Mouse (Mus musculus) limb, embryonic 10.5 days (tissue): ENCODE results near the gene Rcc2. TPM values are rescaled to one million over a fixed set of nuclear protein-coding genes. Genes with fewer than 3 reads are reported as not detected.

ENCODE experiments used
- DNase-seq: peaks from one replicate; pipeline ENCODE4 v3.0.0-alpha.2; 2017; ENCODE audit warnings: low spot score
- H3K27ac ChIP-seq: fragments of 300-500 bp; sonication (generic); 2 replicates; pipeline ENCODE4 v1.5.1; 2016; ENCODE audit warnings: mild to moderate bottlenecking
- H3K27me3 ChIP-seq: fragments of 300-500 bp; sonication (generic); 2 replicates; pipeline ENCODE4 v1.6.1; 2016; ENCODE audit warnings: low read depth, mild to moderate bottlenecking; ENCODE audit not compliant: poor library complexity, severe bottlenecking
- H3K36me3 ChIP-seq: fragments of 300-500 bp; sonication (generic); 2 replicates; pipeline ENCODE4 v1.6.1; 2016; ENCODE audit warnings: mild to moderate bottlenecking, moderate library complexity
- H3K4me1 ChIP-seq: fragments of 300-500 bp; sonication (generic); 2 replicates; pipeline ENCODE4 v1.6.1; 2016
- H3K4me3 ChIP-seq: fragments of 300-500 bp; sonication (generic); 2 replicates; pipeline ENCODE4 v1.5.1; 2016; ENCODE audit warnings: mild to moderate bottlenecking, moderate library complexity
- H3K9me3 ChIP-seq: fragments of 300-500 bp; sonication (generic); replicated peaks from 2 replicates; pipeline ENCODE4 v1.6.1; 2016; ENCODE audit warnings: mild to moderate bottlenecking
- WGBS: fragments of 180-500 bp; shearing (Covaris S2); methylation state at CpG from one replicate; pipeline ENCODE4 v1.1.7; 2016; 5-methylcytosine and 5-hydroxymethylcytosine counted together
- polyA plus RNA-seq: library from polyadenylated mRNA; unstranded; fragments of >200 nt; fragmentation: Nextera tagmentation; extraction: Ambion mirVana; gene quantifications from 2 replicates; pipeline ENCODE4 v1.2.1, GENCODE M21; 2016

The Rcc2 gene
- polyA plus RNA-seq, 1 experiment from 2014 or later = 70.6 TPM

DNA sequence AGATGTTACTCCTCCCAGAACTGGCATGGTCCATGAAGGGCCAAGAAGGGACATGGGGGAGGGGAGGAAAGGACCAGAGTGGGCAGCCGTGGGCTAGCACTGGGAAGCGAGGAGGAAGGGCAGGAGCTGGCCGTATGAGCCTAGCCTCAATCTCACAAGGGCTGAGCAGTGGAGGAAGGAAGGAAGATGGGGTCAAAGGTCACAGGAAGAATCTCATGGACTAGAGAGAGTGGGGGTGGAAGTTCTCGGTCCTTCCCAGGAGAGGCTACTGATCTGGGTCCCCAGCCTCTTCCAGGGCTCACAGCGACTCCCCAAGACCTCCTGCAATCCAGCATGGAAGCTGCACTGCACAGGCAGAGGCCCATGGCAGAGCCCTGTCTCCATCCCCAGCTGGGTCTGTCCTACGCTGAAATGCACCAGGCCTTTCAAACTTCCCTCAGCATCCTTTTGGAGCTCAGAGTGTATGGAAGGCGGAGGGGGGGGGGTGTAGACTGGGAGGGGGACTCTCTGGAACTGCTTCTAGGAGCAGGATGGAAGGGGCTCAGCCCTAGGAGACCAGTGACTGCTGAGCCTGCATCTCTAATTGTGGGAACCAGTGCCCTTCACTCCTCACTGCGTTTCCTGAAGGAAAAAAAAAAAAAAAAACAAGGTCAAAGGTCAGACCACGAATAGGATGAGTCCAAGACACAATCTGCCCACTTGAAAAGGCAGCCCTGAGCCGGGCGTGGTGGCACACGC is 26.6 kb upstream of the Rcc2 start:
- WGBS = 57% methylated on average over 12 of the region's 12 CpGs
- Histone ChIP-seq H3K27me3 (no peaks in the 10 kb centered on the region), H3K9me3 (no peaks in the 10 kb centered on the region), H3K36me3 (no peaks in the 10 kb centered on the region), H3K4me3 (no peak overlapping the region), H3K4me1 (peaks cover 15% of the 10 kb centered on the region), H3K27ac (peak overlapping the region; percentile 54)
- no peak for DNase-seq

DNA sequence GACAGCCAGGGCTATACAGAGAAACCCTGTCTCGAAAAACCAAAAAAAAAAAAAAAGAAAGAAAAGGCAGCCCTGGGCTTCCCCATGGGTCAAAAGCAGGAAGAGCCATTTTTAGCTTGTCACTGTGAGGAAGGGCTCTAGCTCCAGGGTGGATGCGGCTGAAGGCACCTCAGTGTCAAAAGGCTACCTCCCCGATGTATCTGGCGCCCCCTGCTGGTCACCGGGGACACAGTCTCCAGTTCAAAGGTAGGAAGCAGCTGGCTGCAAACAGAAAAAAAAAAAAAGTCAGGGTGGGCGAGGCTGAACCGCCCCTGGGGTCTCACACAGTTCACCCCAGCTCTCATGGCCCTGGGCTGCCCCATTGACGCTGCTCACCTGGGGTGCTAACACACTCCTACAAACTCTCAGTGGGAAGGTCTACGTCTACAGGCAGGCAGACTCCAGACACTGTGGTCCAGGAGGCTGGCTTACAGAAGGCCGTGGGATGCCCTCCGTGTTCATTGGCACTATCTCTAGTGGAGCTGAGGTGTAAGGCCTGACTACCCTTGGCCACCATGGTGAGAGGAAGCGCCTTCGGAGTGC is 25.9 kb upstream of the Rcc2 start:
- 35% methylated on average over 13 of the region's 13 CpGs for WGBS
- DNase-seq = peak; percentile 96
- no peak overlapping the region for H3K4me3 ChIP-seq
- peaks cover 18% of the 10 kb centered on the region for H3K4me1 ChIP-seq
- H3K27me3 ChIP-seq = no peaks in the 10 kb centered on the region
- H3K27ac ChIP-seq = no peak overlapping the region
- no peaks in the 10 kb centered on the region for H3K36me3 ChIP-seq
- H3K9me3 ChIP-seq = no peaks in the 10 kb centered on the region

DNA sequence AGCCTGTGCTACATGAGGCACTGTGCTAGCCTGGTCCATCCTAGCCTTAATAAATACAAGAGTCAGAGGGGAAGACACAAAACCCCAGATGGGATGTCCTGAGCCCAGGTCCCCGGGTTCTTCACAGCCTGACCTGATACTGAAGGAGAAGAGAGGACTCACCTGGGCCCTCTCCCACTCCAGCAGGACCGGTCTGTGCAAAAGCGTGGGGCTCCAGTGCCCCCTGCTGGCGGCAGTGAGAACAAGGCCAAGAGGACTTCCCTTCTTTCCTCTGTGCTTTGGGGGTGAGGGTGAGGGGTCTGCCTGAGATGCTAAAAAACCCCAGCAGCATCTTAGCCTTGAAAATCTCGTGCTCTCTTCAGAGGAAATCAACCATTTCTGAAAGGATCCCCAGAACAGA is 21.3 kb upstream of the Rcc2 start:
- Histone ChIP-seq H3K4me3 (no peak overlapping the region), H3K27me3 (no peaks in the 10 kb centered on the region), H3K36me3 (no peaks in the 10 kb centered on the region), H3K27ac (no peak overlapping the region), H3K4me1 (peaks cover 23% of the 10 kb centered on the region), H3K9me3 (no peaks in the 10 kb centered on the region)
- 19% methylated on average over 5 of the region's 5 CpGs for WGBS
- DNase-seq = peak; percentile 78

DNA sequence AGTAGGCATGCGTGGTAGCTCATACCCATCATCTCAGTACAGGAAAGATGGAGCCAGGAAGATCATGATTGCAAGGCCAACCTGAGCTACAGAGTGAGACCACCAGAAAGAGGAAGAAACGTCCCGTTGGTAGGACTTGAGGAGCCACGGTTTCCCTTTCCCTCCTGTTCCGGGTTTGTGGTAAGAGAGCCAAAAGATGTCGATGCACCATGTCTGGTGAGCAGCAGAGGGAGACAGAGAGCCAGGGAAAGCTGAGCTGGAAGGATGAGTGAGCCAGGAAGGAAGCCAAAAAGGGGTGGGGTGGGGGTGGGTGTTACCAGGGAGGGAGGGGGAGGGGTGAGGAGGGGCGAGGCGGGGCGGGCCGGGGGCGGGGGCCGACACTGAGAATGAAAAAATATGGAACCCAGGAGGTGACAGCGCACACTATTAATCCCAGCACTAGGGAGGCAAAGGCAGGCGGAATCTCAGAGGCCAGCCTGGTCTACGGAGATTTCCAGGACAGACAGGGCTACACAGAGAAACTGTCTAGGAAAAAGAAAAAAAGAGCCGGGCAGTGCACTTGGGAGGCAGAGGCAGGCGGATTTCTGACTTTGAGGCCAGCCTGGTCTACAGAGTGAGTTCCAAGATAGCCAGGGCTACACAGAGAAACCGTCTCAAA is 20.5 kb upstream of the Rcc2 start:
- no peaks in the 10 kb centered on the region for H3K27me3 ChIP-seq
- H3K4me3 ChIP-seq = no peak overlapping the region
- DNase-seq = peak; percentile 82
- whole genome bisulfite sequencing = 25% methylated on average over 18 of the region's 18 CpGs
- H3K27ac ChIP-seq = 0 out of 2 replicates have a peak overlapping the region, but pooled peaks have one; percentile 44
- H3K9me3 ChIP-seq = no peaks in the 10 kb centered on the region
- H3K4me1 ChIP-seq = peaks cover 28% of the 10 kb centered on the region
- H3K36me3 ChIP-seq = no peaks in the 10 kb centered on the region

DNA sequence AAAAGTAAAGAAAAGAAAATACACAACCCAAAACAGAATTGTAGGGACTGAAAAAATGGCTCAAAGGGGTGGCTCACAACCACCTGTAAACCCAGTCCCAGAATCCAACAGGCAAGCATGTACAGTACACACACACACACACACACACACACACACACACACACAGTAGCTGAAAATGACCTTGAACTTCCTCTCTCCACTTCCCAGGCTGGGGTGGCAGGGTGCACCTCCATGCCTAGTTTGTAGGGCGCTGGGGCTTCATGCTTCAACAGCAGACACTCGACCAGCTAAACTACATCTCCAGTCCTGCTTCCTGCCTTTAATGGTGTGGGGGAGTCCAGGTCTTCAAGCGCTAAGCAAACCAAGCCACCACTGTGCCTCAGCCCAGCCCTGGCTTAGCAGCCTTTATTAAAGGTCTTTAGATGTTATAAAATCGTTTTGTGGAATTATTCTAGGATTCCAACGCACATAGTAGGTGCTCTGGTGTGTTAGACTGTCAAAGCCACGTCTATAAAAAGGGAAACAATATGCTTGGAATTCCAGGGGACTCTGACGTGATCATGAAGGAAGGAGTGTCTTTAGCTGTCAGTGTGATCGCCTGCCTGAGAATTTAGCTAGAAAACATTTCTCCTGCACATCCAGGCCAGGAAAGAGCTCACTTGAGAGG is 19.5 kb upstream of the Rcc2 start:
- Histone ChIP-seq H3K4me3 (no peak overlapping the region), H3K9me3 (no peaks in the 10 kb centered on the region), H3K36me3 (no peaks in the 10 kb centered on the region), H3K27ac (no peak overlapping the region), H3K4me1 (peaks cover 38% of the 10 kb centered on the region), H3K27me3 (no peaks in the 10 kb centered on the region)
- DNase-seq = no peak
- WGBS = 63% methylated on average over 8 of the region's 8 CpGs

DNA sequence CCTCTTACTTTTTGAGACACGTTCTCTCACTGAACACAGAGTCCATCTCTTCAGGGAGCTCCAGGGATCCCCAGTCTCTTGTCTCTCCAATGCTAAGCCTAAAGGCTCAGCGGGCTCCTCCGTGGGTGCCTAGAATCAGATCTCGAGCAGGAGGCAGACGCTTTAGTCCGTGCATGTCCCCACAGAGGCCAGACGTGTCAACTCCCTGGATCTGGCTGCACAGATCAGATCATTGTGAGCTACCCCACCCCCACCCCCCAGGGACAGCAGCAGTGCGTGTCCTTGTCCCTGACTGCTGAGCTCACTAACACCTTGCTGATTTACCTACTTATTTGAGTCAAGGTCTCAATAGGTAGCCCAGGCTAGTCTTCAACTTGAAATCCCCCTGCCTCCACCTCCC is 16.7 kb upstream of the Rcc2 start:
- no peaks in the 10 kb centered on the region for H3K27me3 ChIP-seq
- peaks cover 43% of the 10 kb centered on the region for H3K4me1 ChIP-seq
- no peaks in the 10 kb centered on the region for H3K36me3 ChIP-seq
- H3K9me3 ChIP-seq = no peaks in the 10 kb centered on the region
- peak overlapping the region; percentile 82 for H3K27ac ChIP-seq
- peak; percentile 56 for DNase-seq
- 26% methylated on average over 8 of the region's 8 CpGs for WGBS
- peak overlapping the region; percentile 44; the same call in 1 of the 2 replicates for H3K4me3 ChIP-seq

DNA sequence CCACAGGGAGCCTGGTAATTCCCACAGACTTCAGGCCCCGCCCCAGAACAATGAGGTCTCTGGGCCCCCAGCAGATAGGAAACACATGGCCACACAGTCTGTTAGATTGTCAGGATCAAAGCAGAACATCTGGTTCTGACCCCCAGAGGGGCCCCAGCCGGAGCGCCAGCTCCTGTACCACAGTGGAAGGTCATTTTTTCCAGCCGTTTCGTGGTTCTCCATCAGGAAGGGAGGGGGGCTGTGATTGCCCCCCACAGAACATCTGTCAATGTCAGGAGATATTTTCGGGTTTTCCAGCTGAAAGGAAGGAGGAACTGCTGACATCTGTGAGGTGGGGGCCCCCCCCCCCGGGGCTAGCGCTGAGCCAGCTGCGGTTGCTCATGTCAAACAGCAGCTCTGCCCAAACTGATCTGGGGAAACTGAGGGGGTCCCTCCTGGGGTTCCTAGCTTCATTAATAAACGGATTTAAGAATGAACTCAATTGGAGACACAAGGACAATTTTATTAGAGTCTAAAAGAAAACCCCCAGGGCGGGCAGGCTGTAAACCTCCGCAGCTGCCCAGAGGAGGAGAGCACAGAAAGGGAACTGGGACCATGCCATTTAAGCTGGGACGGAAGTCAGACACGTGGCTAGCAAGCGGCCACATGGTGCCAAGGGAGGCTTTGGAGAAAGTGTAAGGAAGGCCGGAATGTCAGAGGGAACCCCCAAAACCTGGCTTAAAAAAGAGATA is 16.0 kb upstream of the Rcc2 start:
- Histone ChIP-seq H3K36me3 (no peaks in the 10 kb centered on the region), H3K4me3 (peak overlapping the region; percentile 44), H3K27me3 (no peaks in the 10 kb centered on the region), H3K9me3 (no peaks in the 10 kb centered on the region), H3K4me1 (peaks cover 44% of the 10 kb centered on the region), H3K27ac (peak overlapping the region; percentile 82)
- 1% methylated on average over 16 of the region's 16 CpGs for WGBS
- DNase-seq = peak; percentile 88

DNA sequence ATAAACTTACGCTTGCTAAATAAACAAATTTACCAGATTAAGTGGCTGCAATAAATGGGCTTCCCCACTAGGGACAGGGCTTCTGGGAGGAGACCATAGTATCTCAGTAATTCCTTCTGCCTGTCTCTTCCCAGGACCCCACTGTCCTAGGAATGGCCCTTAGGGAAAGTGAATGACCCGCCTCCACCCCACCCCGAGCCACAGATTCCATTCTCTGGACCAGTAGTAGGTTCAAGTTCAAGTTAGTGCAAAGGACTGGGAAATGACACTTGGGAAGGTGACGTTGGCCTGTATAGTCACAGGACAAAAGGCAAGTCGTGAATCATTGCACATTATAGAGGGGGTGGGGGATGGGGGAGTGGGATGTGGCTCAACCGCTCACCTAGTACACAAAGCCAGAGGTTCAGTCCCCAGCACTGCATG is 15.4 kb upstream of the Rcc2 start:
- Histone ChIP-seq H3K36me3 (no peaks in the 10 kb centered on the region), H3K4me3 (peak overlapping the region; percentile 44), H3K9me3 (no peaks in the 10 kb centered on the region), H3K4me1 (peaks cover 39% of the 10 kb centered on the region), H3K27ac (peak overlapping the region; percentile 82), H3K27me3 (no peaks in the 10 kb centered on the region)
- 31% methylated on average over 6 of the region's 6 CpGs for WGBS
- DNase-seq = no peak

DNA sequence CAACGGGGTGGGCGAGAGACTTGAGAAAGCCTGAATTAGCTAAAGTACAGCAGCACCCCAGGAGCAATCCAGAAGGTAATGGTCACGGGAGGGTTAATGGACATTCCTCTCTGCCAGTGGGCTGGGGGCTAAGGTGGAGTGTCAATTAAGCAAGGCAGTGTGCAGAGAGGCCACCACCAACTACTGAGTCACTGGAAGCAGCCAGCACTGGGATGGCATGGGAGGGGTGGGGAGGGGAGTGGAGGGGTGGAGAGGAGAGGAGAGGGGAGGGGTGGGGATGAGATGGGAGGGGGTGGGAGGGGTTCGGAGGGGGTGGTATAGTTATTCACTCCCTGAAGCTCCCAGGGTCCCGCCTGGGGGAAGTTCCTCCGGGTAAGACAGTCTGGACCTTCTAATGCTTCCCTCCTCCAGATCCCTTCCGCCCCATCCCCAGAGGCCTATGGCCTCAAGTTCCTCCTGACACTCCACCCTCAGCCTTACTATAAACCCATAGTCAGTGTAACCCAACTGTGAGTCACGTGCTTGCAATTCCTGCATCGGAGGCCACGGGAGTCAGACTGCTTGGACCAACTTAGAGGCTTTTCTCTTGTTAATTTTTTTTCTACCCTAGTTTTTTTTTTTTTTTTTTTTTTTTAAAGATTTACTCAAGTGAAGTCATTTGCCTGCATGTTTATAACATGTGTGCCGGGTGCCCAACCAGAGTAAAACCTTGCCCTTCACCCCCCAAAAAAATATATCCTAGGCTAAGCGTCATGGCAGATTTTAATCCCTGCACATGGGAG is 12.1 kb upstream of the Rcc2 start:
- H3K36me3 ChIP-seq = no peaks in the 10 kb centered on the region
- DNase-seq = no peak
- peaks cover 40% of the 10 kb centered on the region for H3K4me1 ChIP-seq
- no peak overlapping the region for H3K4me3 ChIP-seq
- WGBS = 54% methylated on average over 12 of the region's 12 CpGs
- H3K9me3 ChIP-seq = no peaks in the 10 kb centered on the region
- H3K27me3 ChIP-seq = no peaks in the 10 kb centered on the region
- H3K27ac ChIP-seq = no peak overlapping the region; the same call in 1 of the 2 replicates

DNA sequence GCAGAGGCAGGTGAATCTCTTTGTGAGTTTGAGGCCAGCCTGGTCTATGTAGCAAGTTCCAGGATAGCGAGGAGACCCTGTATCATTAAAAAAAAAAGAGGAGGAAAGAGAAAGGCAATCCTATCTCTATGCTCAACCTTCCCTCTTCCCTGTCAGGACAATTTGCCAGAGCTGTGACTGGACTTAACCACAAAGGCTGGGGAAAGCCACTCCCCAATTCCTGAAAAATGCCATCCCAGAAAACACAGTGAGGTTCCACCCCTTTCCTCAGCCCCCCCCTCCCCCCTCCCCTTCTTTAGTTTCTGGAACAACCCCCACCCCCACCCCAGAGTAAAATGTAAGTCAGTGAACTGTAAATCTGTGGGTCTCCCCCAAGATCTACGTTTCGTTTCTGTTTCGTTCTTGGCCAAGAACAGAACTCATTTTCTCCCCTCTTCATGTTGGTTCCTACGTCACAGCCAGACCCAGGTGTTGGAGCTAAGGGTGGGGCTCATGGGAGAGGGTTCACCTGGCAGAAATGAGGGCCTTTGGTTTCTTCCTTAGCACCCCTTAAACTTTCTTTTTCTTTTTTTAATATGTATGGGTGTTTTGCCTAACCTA is 11.4 kb upstream of the Rcc2 start:
- peaks cover 35% of the 10 kb centered on the region for H3K4me1 ChIP-seq
- WGBS = 85% methylated on average over 5 of the region's 5 CpGs
- no peak for DNase-seq
- no peaks in the 10 kb centered on the region for H3K36me3 ChIP-seq
- no peak overlapping the region for H3K27ac ChIP-seq
- H3K9me3 ChIP-seq = no peaks in the 10 kb centered on the region
- H3K4me3 ChIP-seq = no peak overlapping the region
- no peaks in the 10 kb centered on the region for H3K27me3 ChIP-seq

DNA sequence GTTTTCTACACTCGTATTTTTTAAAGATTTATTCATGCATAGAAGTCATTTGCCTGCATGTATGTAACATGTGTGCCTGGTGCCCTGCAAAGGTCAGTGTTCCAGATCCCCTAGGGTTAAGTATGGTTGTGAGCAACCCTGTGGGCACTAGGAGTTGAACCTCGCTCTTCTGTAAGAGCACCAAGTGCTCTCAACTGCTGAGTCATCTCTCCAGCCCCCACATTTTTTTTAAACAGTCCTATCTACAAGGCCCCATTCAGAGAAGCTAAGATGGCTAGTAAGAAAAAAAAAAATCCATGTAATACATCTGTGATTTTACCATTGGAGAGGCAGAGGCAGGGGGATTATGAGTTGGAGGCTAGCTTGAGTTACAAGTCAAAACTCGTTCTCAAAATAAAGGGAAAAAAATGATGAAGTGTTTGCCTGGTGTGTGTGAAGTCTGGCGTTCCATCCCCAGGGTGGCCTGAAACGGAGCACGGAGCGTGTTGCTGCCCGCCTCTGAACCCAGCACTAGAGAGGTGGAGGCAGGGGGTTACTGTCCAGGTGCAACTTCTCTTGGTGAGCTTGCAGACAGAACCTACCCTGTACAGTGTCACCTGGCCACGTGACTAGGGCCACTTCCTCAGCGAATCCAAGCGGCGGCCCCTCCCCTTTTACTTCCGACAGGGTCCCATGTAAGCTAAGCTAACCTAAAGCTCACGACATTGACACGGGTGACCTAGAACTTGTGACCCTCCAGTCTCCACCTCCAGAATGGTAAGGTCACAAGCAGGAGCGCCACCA is 10.3 kb upstream of the Rcc2 start:
- Histone ChIP-seq H3K9me3 (no peaks in the 10 kb centered on the region), H3K36me3 (no peaks in the 10 kb centered on the region), H3K4me1 (peaks cover 28% of the 10 kb centered on the region), H3K27ac (no peak overlapping the region), H3K27me3 (no peaks in the 10 kb centered on the region), H3K4me3 (no peak overlapping the region)
- 77% methylated on average over 16 of the region's 16 CpGs for WGBS
- no peak for DNase-seq
